Mouse (Mus musculus) neural tube, embryonic 14.5 days (tissue): ENCODE measurements around the gene Taf8. TPM values are rescaled to one million over a fixed set of nuclear protein-coding genes. Genes with fewer than 3 reads are reported as not detected.

Experiments used
- ATAC-seq: fragments of 200-750 bp; cut with Nextera tagmentation; 2 replicates; pipeline ENCODE4 v1.8.0; 2017; ENCODE audit warnings: low read depth, mild to moderate bottlenecking, moderate TSS enrichment, moderate library complexity
- H3K27ac ChIP-seq: fragments of 300-500 bp; sonication (generic); 2 replicates; pipeline ENCODE4 v1.5.1; 2014; ENCODE audit warnings: low read depth, mild to moderate bottlenecking, control low read depth, low read length, moderate library complexity, mixed read lengths
- H3K27me3 ChIP-seq: fragments of 300-500 bp; sonication (generic); 2 replicates; pipeline ENCODE4 v1.6.1; 2014; ENCODE audit warnings: low read length; ENCODE audit not compliant: control insufficient read depth, insufficient read depth
- H3K36me3 ChIP-seq: fragments of 300-500 bp; sonication (generic); 2 replicates; pipeline ENCODE4 v1.6.1; 2014; ENCODE audit warnings: low read length, mixed read lengths; ENCODE audit not compliant: control insufficient read depth, insufficient read depth
- H3K4me1 ChIP-seq: fragments of 300-500 bp; sonication (generic); 2 replicates; pipeline ENCODE4 v1.6.1; 2014; ENCODE audit warnings: low read length; ENCODE audit not compliant: control insufficient read depth, insufficient read depth
- H3K4me2 ChIP-seq: fragments of 300-500 bp; sonication (generic); 2 replicates; pipeline ENCODE4 v1.6.1; 2014; ENCODE audit warnings: mild to moderate bottlenecking, low read depth, low read length, control low read depth
- H3K4me3 ChIP-seq: fragments of 300-500 bp; sonication (generic); 2 replicates; pipeline ENCODE4 v1.5.1; 2014; ENCODE audit warnings: low read depth, low read length, control low read depth, mixed read lengths
- H3K9ac ChIP-seq: fragments of 300-500 bp; sonication (generic); replicated peaks from 2 replicates; pipeline ENCODE4 v1.6.1; 2014; ENCODE audit warnings: low read depth, mild to moderate bottlenecking, control low read depth, low read length, mixed read lengths
- H3K9me3 ChIP-seq: fragments of 300-500 bp; sonication (generic); 2 replicates; pipeline ENCODE4 v1.6.1; 2016; ENCODE audit warnings: low read length; ENCODE audit not compliant: control insufficient read depth
- WGBS: fragments of 180-500 bp; shearing (Covaris S2); extraction: QIAGEN DNeasy Blood & Tissue Kit; methylation state at CpG from one replicate; pipeline ENCODE4 v1.1.7; 2014; 5-methylcytosine and 5-hydroxymethylcytosine counted together
- polyA plus RNA-seq: library from polyadenylated mRNA; unstranded; fragments of >200 nt; fragmentation: Nextera tagmentation; extraction: Ambion mirVana; gene quantifications from 2 replicates; pipeline ENCODE4 v1.2.1, GENCODE M21; 2014

Gene Taf8
- polyA plus RNA-seq, 1 experiment from 2014 or later = 16.4 TPM

- Histone ChIP-seq H3K9me3 (no peaks in the 10 kb centered on the region), H3K4me3 (no peak overlapping the region), H3K27ac (no peak overlapping the region), H3K36me3 (no peaks in the 10 kb centered on the region), H3K4me1 (no peaks in the 10 kb centered on the region), H3K9ac (no peak overlapping the region), H3K4me2 (no peak overlapping the region), H3K27me3 (no peaks in the 10 kb centered on the region; the same call in 1 of the 2 replicates)
- no peak for ATAC-seq
- WGBS = 79% methylated on average over 3 of the region's 3 CpGs
Measured at GRCm38 (mm10) chr17:47461688-47462087, 40.4 kb downstream of the Taf8 start.

- Histone ChIP-seq H3K27ac (no peak overlapping the region), H3K9me3 (no peaks in the 10 kb centered on the region), H3K36me3 (no peaks in the 10 kb centered on the region), H3K9ac (no peak overlapping the region), H3K4me3 (no peak overlapping the region), H3K4me1 (no peaks in the 10 kb centered on the region), H3K27me3 (no peaks in the 10 kb centered on the region), H3K4me2 (no peak overlapping the region)
- WGBS = 83% methylated on average over 3 of the region's 3 CpGs
- ATAC-seq = no peak
Measured at GRCm38 (mm10) chr17:47459341-47459919, 42.7 kb downstream of the Taf8 start.

GRCm38 (mm10) chr17:47458936-47459335 lies 43.2 kb downstream of the Taf8 start:
- no peak overlapping the region for H3K4me3 ChIP-seq
- no peak for ATAC-seq
- no peak overlapping the region for H3K4me2 ChIP-seq
- no peaks in the 10 kb centered on the region for H3K9me3 ChIP-seq
- H3K4me1 ChIP-seq = no peaks in the 10 kb centered on the region
- no peak overlapping the region for H3K27ac ChIP-seq
- 95% methylated on average over 2 of the region's 2 CpGs for WGBS
- H3K9ac ChIP-seq = no peak overlapping the region
- H3K36me3 ChIP-seq = no peaks in the 10 kb centered on the region
- no peaks in the 10 kb centered on the region for H3K27me3 ChIP-seq

GRCm38 (mm10) chr17:47458310-47458709 lies 43.8 kb downstream of the Taf8 start:
- Histone ChIP-seq H3K4me1 (no peaks in the 10 kb centered on the region), H3K27ac (no peak overlapping the region), H3K9ac (no peak overlapping the region), H3K27me3 (no peaks in the 10 kb centered on the region), H3K9me3 (no peaks in the 10 kb centered on the region), H3K36me3 (no peaks in the 10 kb centered on the region), H3K4me2 (no peak overlapping the region), H3K4me3 (no peak overlapping the region)
- 81% methylated on average over 13 of the region's 13 CpGs for WGBS
- ATAC-seq = no peak

GRCm38 (mm10) chr17:47454675-47455074 lies 47.4 kb downstream of the Taf8 start:
- Histone ChIP-seq H3K36me3 (no peaks in the 10 kb centered on the region), H3K4me1 (no peaks in the 10 kb centered on the region), H3K27ac (no peak overlapping the region), H3K9me3 (no peaks in the 10 kb centered on the region), H3K4me3 (no peak overlapping the region), H3K4me2 (no peak overlapping the region), H3K9ac (no peak overlapping the region), H3K27me3 (no peaks in the 10 kb centered on the region)
- no peak for ATAC-seq
- 64% methylated on average over 8 of the region's 8 CpGs for WGBS

GRCm38 (mm10) chr17:47452886-47453285 lies 49.2 kb downstream of the Taf8 start:
- no peak overlapping the region for H3K27ac ChIP-seq
- H3K4me1 ChIP-seq = no peaks in the 10 kb centered on the region
- H3K9me3 ChIP-seq = no peaks in the 10 kb centered on the region
- WGBS = 62% methylated on average over 7 of the region's 7 CpGs
- no peak overlapping the region for H3K4me3 ChIP-seq
- H3K27me3 ChIP-seq = no peaks in the 10 kb centered on the region
- no peaks in the 10 kb centered on the region for H3K36me3 ChIP-seq
- no peak overlapping the region for H3K9ac ChIP-seq
- no peak for ATAC-seq
- H3K4me2 ChIP-seq = no peak overlapping the region

GRCm38 (mm10) chr17:47450880-47451565 lies 51.1 kb downstream of the Taf8 start:
- no peaks in the 10 kb centered on the region for H3K36me3 ChIP-seq
- no peaks in the 10 kb centered on the region for H3K4me1 ChIP-seq
- no peak for ATAC-seq
- H3K4me3 ChIP-seq = no peak overlapping the region
- no peak overlapping the region for H3K27ac ChIP-seq
- no peak overlapping the region for H3K9ac ChIP-seq
- no peak overlapping the region for H3K4me2 ChIP-seq
- 79% methylated on average over 12 of the region's 12 CpGs for WGBS
- no peaks in the 10 kb centered on the region for H3K27me3 ChIP-seq
- H3K9me3 ChIP-seq = no peaks in the 10 kb centered on the region

GRCm38 (mm10) chr17:47450239-47450638 lies 51.9 kb downstream of the Taf8 start:
- H3K27me3 ChIP-seq = no peaks in the 10 kb centered on the region
- no peak overlapping the region for H3K27ac ChIP-seq
- H3K9ac ChIP-seq = no peak overlapping the region
- no peak for ATAC-seq
- H3K9me3 ChIP-seq = no peaks in the 10 kb centered on the region
- no peaks in the 10 kb centered on the region for H3K36me3 ChIP-seq
- WGBS = 23% methylated on average over 7 of the region's 7 CpGs
- H3K4me3 ChIP-seq = no peak overlapping the region
- H3K4me2 ChIP-seq = no peak overlapping the region
- no peaks in the 10 kb centered on the region for H3K4me1 ChIP-seq

- WGBS = 73% methylated on average over 5 of the region's 5 CpGs
- Histone ChIP-seq H3K27me3 (no peaks in the 10 kb centered on the region), H3K36me3 (no peaks in the 10 kb centered on the region), H3K9me3 (no peaks in the 10 kb centered on the region), H3K27ac (no peak overlapping the region), H3K9ac (no peak overlapping the region), H3K4me1 (no peaks in the 10 kb centered on the region), H3K4me2 (no peak overlapping the region), H3K4me3 (no peak overlapping the region)
- no peak for ATAC-seq
Measured at GRCm38 (mm10) chr17:47449432-47449831, 52.7 kb downstream of the Taf8 start.
